Mouse (Mus musculus) ZHBTc4 (cell line): ENCODE measurements around the gene Prkaa2.

Experiments used
- DNase-seq: peaks from one replicate; pipeline ENCODE4 v3.0.0-alpha.2; 2011; ENCODE audit warnings: low read depth, low spot score

Prkaa2 gene

DNA sequence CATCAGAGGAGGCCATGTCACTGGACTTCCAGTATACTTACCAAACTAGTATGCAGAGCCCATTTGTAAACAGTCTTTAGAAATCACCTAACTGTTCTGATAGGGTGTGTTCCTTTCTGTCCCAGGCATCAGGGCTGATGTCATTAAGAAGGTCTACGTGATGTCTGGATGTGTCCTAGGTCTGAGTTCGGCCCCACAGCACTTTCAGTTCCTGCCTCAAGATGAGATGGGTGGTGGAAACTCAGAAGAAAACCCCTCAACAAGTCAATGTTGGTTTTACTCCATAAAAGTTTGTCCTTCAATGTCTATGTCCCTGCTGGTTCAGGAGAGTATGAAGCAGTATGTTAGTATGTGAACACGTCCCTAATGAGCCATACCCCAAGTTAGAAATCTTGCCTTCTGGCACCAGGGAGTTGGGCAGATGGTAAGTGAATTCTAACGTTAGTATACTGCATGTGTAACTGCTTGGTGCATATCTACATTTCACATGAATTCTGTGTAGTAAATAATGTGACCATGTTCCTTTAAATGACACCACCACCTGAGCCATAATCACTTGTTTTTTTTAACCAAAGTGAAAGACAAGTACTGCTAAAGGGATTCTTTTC is 93.6 kb downstream of the Prkaa2 start:
- DNase-seq = no peak

DNA sequence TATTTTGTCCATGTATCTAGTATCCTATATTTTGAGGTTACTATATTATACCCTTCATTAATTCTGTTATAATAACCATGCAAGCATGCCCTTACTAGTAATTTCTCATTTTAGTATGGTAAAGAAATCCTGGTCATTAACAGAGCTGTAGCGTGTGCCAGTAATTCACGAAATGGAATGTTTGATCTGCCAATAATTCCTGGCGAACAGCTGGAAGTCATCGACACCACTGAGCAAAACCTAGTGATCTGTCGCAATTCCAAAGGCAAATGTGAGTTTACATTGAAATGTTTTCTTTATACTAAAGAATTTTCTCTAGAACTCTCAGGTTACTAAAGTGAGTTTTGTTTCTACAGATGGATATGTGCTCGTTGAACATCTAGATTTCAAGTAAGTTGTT is 94.2 kb downstream of the Prkaa2 start:
- no peak for DNase-seq

GRCm38 (mm10) chr4:105013718-105014117 is 96.0 kb downstream of the Prkaa2 start:
- no peak for DNase-seq

DNA sequence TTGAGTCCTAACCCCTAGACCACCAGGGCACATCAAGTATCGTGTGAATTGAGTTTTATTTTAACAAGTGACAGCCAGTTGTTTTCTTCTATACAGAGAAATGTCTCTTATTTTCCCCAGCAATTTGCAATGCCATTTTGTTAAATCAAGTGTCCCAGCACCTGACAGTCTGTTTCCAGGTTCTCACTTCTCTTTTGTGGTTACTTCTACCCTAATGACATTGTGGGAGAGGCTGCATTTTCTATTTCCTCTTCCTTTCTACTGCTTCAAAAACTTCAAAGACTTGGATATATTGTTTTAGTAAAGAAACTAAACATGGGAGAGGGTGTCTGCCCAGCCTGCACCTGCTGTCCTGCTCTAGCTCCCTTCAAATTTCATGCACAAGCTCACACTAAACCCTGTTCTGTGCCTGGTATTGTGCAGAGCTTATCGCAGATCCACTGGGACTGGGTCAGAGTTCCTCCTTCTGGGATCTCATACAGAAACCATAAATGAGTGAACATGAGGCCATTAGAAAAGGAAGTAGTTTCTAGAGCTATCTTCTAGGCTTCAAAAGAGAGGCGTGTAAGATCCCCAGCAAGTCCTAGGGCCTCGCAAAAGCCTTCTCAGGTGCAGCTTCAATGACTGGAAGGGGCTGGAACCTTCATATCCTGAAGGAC is 102.2 kb downstream of the Prkaa2 start:
- no peak for DNase-seq

DNA sequence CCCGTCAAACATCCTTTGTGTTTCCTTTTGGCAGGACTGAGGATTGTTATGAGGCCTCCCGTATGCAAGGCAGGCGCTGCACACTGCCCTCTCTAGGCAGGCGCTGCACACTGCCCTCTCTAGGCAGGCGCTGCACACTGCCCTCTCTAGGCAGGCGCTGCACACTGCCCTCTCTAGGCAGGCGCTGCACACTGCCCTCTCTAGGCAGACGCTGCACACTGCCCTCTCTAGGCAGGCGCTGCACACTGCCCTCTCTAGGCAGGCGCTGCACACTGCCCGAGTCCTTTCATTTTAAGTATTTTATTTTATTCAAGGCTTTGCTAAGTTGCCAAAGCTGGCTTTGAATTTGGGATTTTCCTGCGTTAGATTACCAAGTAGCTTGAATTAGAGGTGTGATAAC is 105.0 kb downstream of the Prkaa2 start:
- peak; percentile 62 for DNase-seq

- peak; percentile 6 for DNase-seq
Observed at GRCm38 (mm10) chr4:105004135-105004534, 105.6 kb downstream of the Prkaa2 start.

GRCm38 (mm10) chr4:105001736-105002135 is 108.0 kb downstream of the Prkaa2 start:
- DNase-seq = no peak

GRCm38 (mm10) chr4:104999702-105000101 is 110.0 kb downstream of the Prkaa2 start:
- DNase-seq = no peak

DNA sequence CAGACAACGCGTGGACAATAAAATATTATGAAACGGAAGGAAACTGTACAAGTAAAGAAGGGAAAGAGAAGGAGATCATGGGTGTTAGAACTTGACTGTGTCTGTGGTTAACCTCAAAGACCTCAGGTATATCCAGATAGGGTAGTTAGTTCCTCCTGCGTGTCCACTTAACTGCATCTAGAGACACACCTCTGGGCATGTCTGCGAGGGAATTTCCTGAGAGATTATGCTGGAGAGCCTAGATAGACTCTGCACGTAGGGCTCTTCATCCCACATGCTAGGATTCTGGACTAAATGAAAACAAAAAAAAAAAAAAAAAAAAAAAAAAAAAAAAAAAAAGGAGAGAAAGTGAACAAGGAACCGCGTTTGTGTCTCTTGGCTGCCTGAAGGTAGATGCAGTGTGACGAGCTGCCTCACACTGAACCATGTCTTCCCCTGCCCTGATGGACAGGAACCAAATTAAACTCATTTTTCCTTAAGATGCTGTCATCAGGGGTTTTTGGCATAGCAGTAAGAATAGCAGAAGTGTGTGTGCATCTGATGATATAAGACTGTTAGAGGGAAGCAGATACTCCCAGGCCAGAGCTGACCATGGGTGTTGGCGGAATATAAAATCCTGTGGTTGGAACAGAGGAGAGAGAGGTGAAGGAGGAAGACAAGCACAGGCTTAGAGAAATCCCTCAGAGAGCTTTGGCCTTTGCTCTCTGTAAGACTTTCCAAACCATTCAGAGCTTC is 116.4 kb downstream of the Prkaa2 start:
- no peak for DNase-seq

GRCm38 (mm10) chr4:104992271-104992670 is 117.4 kb downstream of the Prkaa2 start:
- DNase-seq = no peak

GRCm38 (mm10) chr4:104990686-104991085 is 119.0 kb downstream of the Prkaa2 start:
- DNase-seq = no peak

DNA sequence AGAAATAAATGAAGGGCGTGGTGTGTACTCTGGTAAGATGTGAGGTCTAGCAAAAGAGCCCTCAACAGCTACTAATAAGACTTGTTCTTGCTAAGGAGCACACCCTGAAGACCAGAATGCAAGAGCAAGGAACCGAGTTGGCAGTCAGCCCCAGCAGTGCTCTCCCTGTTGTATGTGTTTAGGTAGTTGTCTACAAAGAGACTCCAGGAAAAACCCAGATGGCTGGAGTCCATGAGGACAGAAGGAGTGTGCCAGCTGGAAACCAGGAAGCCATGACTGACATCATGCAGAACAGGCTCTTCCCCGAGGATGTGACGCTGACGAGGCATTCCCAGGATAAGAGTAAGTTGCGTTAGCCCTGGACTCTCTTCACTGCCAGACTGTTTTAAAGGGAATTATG is 119.7 kb downstream of the Prkaa2 start:
- no peak for DNase-seq

GRCm38 (mm10) chr4:104988709-104989108 is 121.0 kb downstream of the Prkaa2 start:
- no peak for DNase-seq

- DNase-seq = no peak
Observed at GRCm38 (mm10) chr4:104988102-104988501, 121.6 kb downstream of the Prkaa2 start.

GRCm38 (mm10) chr4:104987631-104988030 is 122.1 kb downstream of the Prkaa2 start:
- DNase-seq = no peak

GRCm38 (mm10) chr4:104985960-104986632 is 123.6 kb downstream of the Prkaa2 start:
- no peak for DNase-seq
